Mouse (Mus musculus) MEL (cell line): ENCODE results near the gene Baiap2l2. TPM values are rescaled to one million over a fixed set of nuclear protein-coding genes. Genes with fewer than 3 reads are reported as not detected.

Experiments
- DNase-seq: peaks from one replicate; pipeline ENCODE4 v3.0.0; 2011; ENCODE audit warnings: low read depth, low spot score
- H3K27ac ChIP-seq: 2 replicates; pipeline ENCODE4 v1.5.1; 2012; ENCODE audit warnings: low read depth, mild to moderate bottlenecking, control low read depth, low read length, moderate library complexity; ENCODE audit not compliant: control insufficient read depth
- H3K27me3 ChIP-seq, 2 experiments: fragments of 150-350 bp in 1 of 2; sonication (generic) in 1 of 2; 2 replicates each; pipeline ENCODE4 v1.6.1; 2012; ENCODE audit warnings: low read length in 2 of 2, mild to moderate bottlenecking in 2 of 2, improper control_type of control experiment in 1 of 2, moderate library complexity in 1 of 2; ENCODE audit not compliant: insufficient read depth in 2 of 2, control insufficient read depth in 1 of 2
- H3K36me3 ChIP-seq, 2 experiments: 2 replicates each; pipeline ENCODE4 v1.6.1; 2012 to 2014; ENCODE audit warnings: low read length in 2 of 2, improper control_type of control experiment in 1 of 2, inconsistent platforms in 1 of 2, mild to moderate bottlenecking in 1 of 2; ENCODE audit not compliant: insufficient read depth in 2 of 2, control insufficient read depth in 1 of 2
- H3K4me1 ChIP-seq, 2 experiments: fragments of 150-350 bp in 1 of 2; sonication (generic) in 1 of 2; 2 replicates each; pipeline ENCODE4 v1.6.1; 2012; ENCODE audit warnings: low read length in 2 of 2, improper control_type of control experiment in 1 of 2, mild to moderate bottlenecking in 1 of 2; ENCODE audit not compliant: insufficient read depth in 2 of 2, control insufficient read depth in 1 of 2
- H3K4me3 ChIP-seq, 2 experiments: fragments of 150-350 bp in 1 of 2; sonication (generic) in 1 of 2; 2 replicates each; pipeline ENCODE4 v1.5.1; 2012; ENCODE audit warnings: low read depth in 2 of 2, low read length in 2 of 2, mild to moderate bottlenecking in 2 of 2, moderate library complexity in 2 of 2, control low read depth in 1 of 2, improper control_type of control experiment in 1 of 2; ENCODE audit not compliant: control insufficient read depth in 1 of 2, insufficient read depth in 1 of 2
- H3K79me2 ChIP-seq: 2 replicates; pipeline ENCODE4 v1.6.1; 2012; ENCODE audit warnings: mild to moderate bottlenecking, low read length, moderate library complexity; ENCODE audit not compliant: control insufficient read depth, poor library complexity, insufficient read depth
- H3K9ac ChIP-seq: 2 replicates; pipeline ENCODE4 v1.6.1; 2012; ENCODE audit warnings: low read depth, mild to moderate bottlenecking, control low read depth, low read length, moderate library complexity; ENCODE audit not compliant: control insufficient read depth, poor library complexity, severe bottlenecking
- H3K9me3 ChIP-seq: fragments of 150-350 bp; sonication (generic); replicated peaks from 2 replicates; pipeline ENCODE4 v1.6.1; 2012; ENCODE audit warnings: mild to moderate bottlenecking, low read length, improper control_type of control experiment, moderate library complexity; ENCODE audit not compliant: insufficient read depth
- BHLHE40 ChIP-seq: IDR thresholded peaks from 2 replicates; pipeline ENCODE4 v1.6.1; 2012; ENCODE audit warnings: low read depth, mild to moderate bottlenecking, inconsistent platforms, low read length, improper control_type of control experiment, borderline replicate concordance
- CHD1 ChIP-seq: IDR thresholded peaks from 2 replicates; pipeline ENCODE4 v1.6.1; 2012; ENCODE audit warnings: low read depth, mild to moderate bottlenecking, inconsistent platforms, low read length, improper control_type of control experiment
- CHD2 ChIP-seq: IDR thresholded peaks from 2 replicates; pipeline ENCODE4 v1.6.1; 2011; ENCODE audit warnings: low read length, improper control_type of control experiment
- E2F4 ChIP-seq: IDR thresholded peaks from 2 replicates; pipeline ENCODE4 v1.6.1; 2011; ENCODE audit warnings: low read depth, low read length, improper control_type of control experiment, borderline replicate concordance
- ELF1 ChIP-seq: IDR thresholded peaks from 2 replicates; pipeline ENCODE4 v1.6.1; 2014; ENCODE audit warnings: low read depth, mild to moderate bottlenecking, inconsistent platforms, low read length, improper control_type of control experiment, moderate library complexity
- EP300 ChIP-seq, 2 experiments: IDR thresholded peaks; 2 replicates each; pipeline ENCODE4 v1.6.1; 2011; ENCODE audit warnings: improper control_type of control experiment in 2 of 2, low read length in 2 of 2, low read depth in 1 of 2, mild to moderate bottlenecking in 1 of 2
- ETS1 ChIP-seq: IDR thresholded peaks from 2 replicates; pipeline ENCODE4 v1.6.1; 2012; ENCODE audit warnings: low read depth, mild to moderate bottlenecking, inconsistent platforms, low read length, improper control_type of control experiment, moderate library complexity
- GATA1 ChIP-seq: IDR thresholded peaks from 2 replicates; pipeline ENCODE4 v1.6.1; 2011; ENCODE audit warnings: low read depth, low read length, improper control_type of control experiment
- HCFC1 ChIP-seq: IDR thresholded peaks from 2 replicates; pipeline ENCODE4 v1.6.1; 2012; ENCODE audit warnings: low read depth, mild to moderate bottlenecking, inconsistent platforms, low read length, improper control_type of control experiment, moderate library complexity
- JUND ChIP-seq: IDR thresholded peaks from 2 replicates; pipeline ENCODE4 v1.6.1; 2011; ENCODE audit warnings: low read depth, mild to moderate bottlenecking, improper control_type of control experiment, low read length
- KAT2A ChIP-seq: conservative IDR thresholded peaks from 2 replicates; pipeline ENCODE4 v1.6.1; 2012; ENCODE audit warnings: low read depth, low read length, improper control_type of control experiment, inconsistent platforms
- MAFK ChIP-seq: IDR thresholded peaks from 2 replicates; pipeline ENCODE4 v1.6.1; 2011; ENCODE audit warnings: low read depth, mild to moderate bottlenecking, low read length, improper control_type of control experiment, borderline replicate concordance
- MAX ChIP-seq: IDR thresholded peaks from 2 replicates; pipeline ENCODE4 v1.6.1; 2011; ENCODE audit warnings: low read length, improper control_type of control experiment
- MEF2A ChIP-seq: IDR thresholded peaks from 2 replicates; pipeline ENCODE4 v1.6.1; 2014; ENCODE audit warnings: low read depth, mild to moderate bottlenecking, inconsistent platforms, low read length, improper control_type of control experiment; ENCODE audit not compliant: poor library complexity, insufficient replicate concordance, severe bottlenecking; ENCODE audit errors: extremely low read depth
- MYC ChIP-seq: IDR thresholded peaks from 2 replicates; pipeline ENCODE4 v1.6.1; 2011; ENCODE audit warnings: low read depth, mild to moderate bottlenecking, low read length, improper control_type of control experiment, moderate library complexity
- NELFE ChIP-seq: IDR thresholded peaks from 2 replicates; pipeline ENCODE4 v1.6.1; 2011; ENCODE audit warnings: low read depth, low read length, improper control_type of control experiment
- NRF1 ChIP-seq: IDR thresholded peaks from 2 replicates; pipeline ENCODE4 v1.6.1; 2014; ENCODE audit warnings: low read depth, mild to moderate bottlenecking, inconsistent platforms, low read length, improper control_type of control experiment, moderate library complexity; ENCODE audit not compliant: poor library complexity, insufficient read depth, severe bottlenecking
- POLR2A ChIP-seq, 2 experiments: IDR thresholded peaks; 2 replicates each; pipeline ENCODE4 v1.6.1; 2011 to 2012; ENCODE audit warnings: low read length in 2 of 2, mild to moderate bottlenecking in 2 of 2, control low read depth in 1 of 2, improper control_type of control experiment in 1 of 2, low read depth in 1 of 2, moderate library complexity in 1 of 2; ENCODE audit not compliant: control insufficient read depth in 1 of 2, insufficient read depth in 1 of 2, poor library complexity in 1 of 2
- POLR2AphosphoS5 ChIP-seq: IDR thresholded peaks from 2 replicates; pipeline ENCODE4 v1.6.1; 2012; ENCODE audit warnings: low read depth, borderline replicate concordance, mild to moderate bottlenecking, inconsistent platforms, low read length, moderate library complexity, mixed read lengths
- RCOR1 ChIP-seq: IDR thresholded peaks from 2 replicates; pipeline ENCODE4 v1.6.1; 2012; ENCODE audit warnings: low read depth, mild to moderate bottlenecking, inconsistent platforms, low read length, improper control_type of control experiment
- SIN3A ChIP-seq: IDR thresholded peaks from 2 replicates; pipeline ENCODE4 v1.6.1; 2012; ENCODE audit warnings: low read length, improper control_type of control experiment, inconsistent platforms
- TCF12 ChIP-seq: IDR thresholded peaks from 2 replicates; pipeline ENCODE4 v1.6.1; 2014; ENCODE audit warnings: low read depth, mild to moderate bottlenecking, inconsistent platforms, low read length, improper control_type of control experiment, moderate library complexity
- UBTF ChIP-seq: IDR thresholded peaks from 2 replicates; pipeline ENCODE4 v1.6.1; 2012; ENCODE audit warnings: low read depth, mild to moderate bottlenecking, inconsistent platforms, low read length, improper control_type of control experiment, moderate library complexity, borderline replicate concordance; ENCODE audit not compliant: insufficient read depth
- USF2 ChIP-seq, 2 experiments: IDR thresholded peaks; 2 replicates each; pipeline ENCODE4 v1.6.1; 2011 to 2012; ENCODE audit warnings: improper control_type of control experiment in 2 of 2, low read length in 2 of 2, borderline replicate concordance in 1 of 2, inconsistent platforms in 1 of 2, low read depth in 1 of 2, mild to moderate bottlenecking in 1 of 2; ENCODE audit not compliant: insufficient read depth in 1 of 2
- ZNF384 ChIP-seq: IDR thresholded peaks from 2 replicates; pipeline ENCODE4 v1.6.1; 2012; ENCODE audit warnings: low read depth, mild to moderate bottlenecking, inconsistent platforms, low read length, improper control_type of control experiment
- polyA plus RNA-seq, 2 experiments: library from polyadenylated mRNA; stranded (reverse) in 1 of 2; unstranded in 1 of 2; fragments of >175 nt in 1 of 2; fragments of >200 nt in 1 of 2; gene quantifications; 2 replicates each; pipeline versions ENCODE4 v1.2.1 to v1.2.4; 2012; ENCODE audit warnings: low replicate concordance in 2 of 2, low read depth in 1 of 2; ENCODE audit not compliant: insufficient read length in 2 of 2, insufficient read depth in 1 of 2, missing spikeins in 1 of 2
- total RNA-seq: library from RNA; depleted of rRNA; stranded (reverse); fragments of 300-350 nt; gene quantifications from 2 replicates; pipeline ENCODE4 v1.2.3, GENCODE M21; 2012

The Baiap2l2 gene
- total and polyA plus RNA-seq, 3 experiments, result 0.60 to 1.1 TPM; not detected in 1

GRCm38 (mm10) chr15:79323791-79324155, 38.4 kb upstream of the Baiap2l2 start:
- no peak for DNase-seq
- Histone ChIP-seq H3K4me1 (peaks cover 23 to 36% of the 10 kb centered on the region in 2 experiments), H3K9ac (no peak overlapping the region; the same call in 1 of the 2 replicates)

GRCm38 (mm10) chr15:79322991-79323790, 37.9 kb upstream of the Baiap2l2 start:
- TF ChIP-seq NRF1 (no peak), MYC (no peak), EP300 (IDR thresholded peaks at IDR 0.05; ENCODE audit: low read depth in 1 of 2, low read length in 2 of 2) (no peak), MAFK (no peak), KAT2A (no peak), MEF2A (no peak), USF2 (IDR thresholded peaks at IDR 0.05; ENCODE audit: borderline replicate concordance in 1 of 2, insufficient read depth in 1 of 2, low read depth in 1 of 2, low read length in 2 of 2) (no peak), UBTF (no peak), NELFE (0 out of 2 replicates have a peak, but pooled peaks have one; percentile 5), ETS1 (no peak), TCF12 (no peak), SIN3A (0 out of 2 replicates have a peak, but pooled peaks have one; percentile 10), CHD1 (no peak), MAX (no peak), GATA1 (no peak), JUND (no peak), ZNF384 (peak; percentile 86), CHD2 (0 out of 2 replicates have a peak, but pooled peaks have one; percentile 22), ELF1 (0 out of 2 replicates have a peak, but pooled peaks have one; percentile 23), BHLHE40 (no peak)
- H3K27me3 ChIP-seq, result no peaks in the 10 kb centered on the region
- peaks cover 0 to 38% of the 10 kb centered on the region in 2 experiments; a peak in 2 of 4 replicates for H3K36me3 ChIP-seq
- H3K79me2 ChIP-seq, result peaks cover 28% of the 10 kb centered on the region
- DNase-seq, result peak; percentile 61
- peaks cover 23 to 36% of the 10 kb centered on the region in 2 experiments for H3K4me1 ChIP-seq
- H3K4me3 ChIP-seq, result peak overlapping the region; percentile 12 to 29; a peak in 3 of 4 replicates
- H3K27ac ChIP-seq, result peak overlapping the region; percentile 62
- H3K9ac ChIP-seq, result peak overlapping the region; percentile 28
- no peaks in the 10 kb centered on the region for H3K9me3 ChIP-seq

More at GRCm38 (mm10) chr15:79323791-79324155, 38.4 kb upstream of the Baiap2l2 start:
- no peak overlapping the region for H3K4me3 ChIP-seq
- peaks cover 0 to 38% of the 10 kb centered on the region in 2 experiments; a peak in 2 of 4 replicates for H3K36me3 ChIP-seq
- TF ChIP-seq RCOR1, result no peak
- no peak for TF ChIP-seq GATA1
- TF ChIP-seq UBTF, result no peak
- no peak for TF ChIP-seq JUND
- TF ChIP-seq E2F4, result no peak
- TF ChIP-seq POLR2AphosphoS5, result no peak
- no peak for TF ChIP-seq HCFC1
- no peak for TF ChIP-seq MAFK
- no peak for TF ChIP-seq MYC
- no peak for TF ChIP-seq POLR2A (IDR thresholded peaks at IDR 0.05; ENCODE audit: control insufficient read depth in 1 of 2, insufficient read depth in 1 of 2, low read depth in 1 of 2, low read length in 2 of 2, poor library complexity in 1 of 2)
- no peak for TF ChIP-seq SIN3A
- TF ChIP-seq ZNF384, result no peak
- no peaks in the 10 kb centered on the region for H3K27me3 ChIP-seq
- peak overlapping the region; percentile 62 for H3K27ac ChIP-seq
- peaks cover 28% of the 10 kb centered on the region for H3K79me2 ChIP-seq
- no peaks in the 10 kb centered on the region for H3K9me3 ChIP-seq
